Mouse (Mus musculus) stomach, postnatal 0 days (tissue): Measurements from ENCODE around the gene Cd300c2.

Experiments used
- CTCF ChIP-seq: IDR thresholded peaks from 2 replicates; pipeline ENCODE4 v1.5.1; 2016; ENCODE audit warnings: antibody characterized with exemption, low read depth, mild to moderate bottlenecking, moderate library complexity
- EP300 ChIP-seq: optimal IDR thresholded peaks from 2 replicates; pipeline ENCODE3; 2016; ENCODE audit warnings: antibody characterized with exemption

DNA sequence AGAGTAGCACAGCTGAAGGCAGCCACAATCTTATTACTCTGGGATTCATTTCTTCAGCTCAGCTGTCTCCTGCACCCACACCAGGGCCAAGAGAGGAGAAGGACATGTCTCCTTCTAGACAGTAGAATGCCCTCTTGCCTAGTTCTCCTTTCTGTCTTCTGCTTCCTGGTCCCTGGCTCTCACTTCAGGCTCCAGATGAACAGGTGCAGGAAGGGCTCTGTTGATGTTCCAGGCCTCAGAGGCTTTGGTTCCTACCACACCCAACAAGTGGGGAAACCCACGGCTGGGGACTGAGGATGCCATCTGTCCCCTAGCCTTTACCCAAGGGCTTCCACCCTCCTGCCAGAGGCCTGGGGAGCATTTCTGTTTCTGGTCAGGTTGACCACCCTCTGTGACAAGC lies 41.3 kb downstream of the Cd300c2 start:
- no peak for TF ChIP-seq CTCF
- no peak for TF ChIP-seq EP300
